Mouse (Mus musculus) liver, adult 2 months (tissue): ENCODE results near the gene Sds.

Source experiments
- CTCF ChIP-seq: fragments of 200-500 bp; IDR thresholded peaks from 2 replicates; pipeline ENCODE4 v1.5.1; 2011; ENCODE audit warnings: low read depth, low read length, control low read depth
- POLR2A ChIP-seq: fragments of 200-500 bp; IDR thresholded peaks from 2 replicates; pipeline ENCODE4 v1.6.1; 2011; ENCODE audit warnings: low read length, control low read depth; ENCODE audit not compliant: insufficient read depth; ENCODE audit errors: extremely low read depth

DNA sequence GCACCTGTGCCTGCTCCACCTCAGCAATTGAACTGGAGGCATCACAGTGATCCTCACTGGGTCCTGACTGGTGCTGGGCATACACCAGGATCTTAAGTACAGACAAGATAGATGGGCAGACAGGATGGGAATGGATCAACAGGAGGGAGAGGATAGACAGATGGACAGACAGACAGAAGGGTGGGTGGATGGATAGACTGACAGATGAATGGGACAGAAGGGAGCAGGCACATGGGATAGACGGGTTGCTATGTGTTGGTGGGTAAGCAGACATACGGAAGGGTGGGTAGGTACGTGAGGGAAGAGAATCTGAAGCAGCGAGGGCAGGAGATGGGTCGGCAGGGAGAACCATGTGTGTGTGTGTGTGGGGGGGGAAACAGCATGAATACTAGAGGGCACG, 17.1 kb downstream of the Sds start:
- TF ChIP-seq CTCF (no peak), POLR2A (no peak)
